Mouse (Mus musculus) liver (tissue): ENCODE results near the gene Rgcc.

Source experiments
- DNase-seq: peaks from one replicate; pipeline ENCODE4 v3.0.0-alpha.2; 2020; ENCODE audit warnings: mixed read lengths

Rgcc gene

DNA sequence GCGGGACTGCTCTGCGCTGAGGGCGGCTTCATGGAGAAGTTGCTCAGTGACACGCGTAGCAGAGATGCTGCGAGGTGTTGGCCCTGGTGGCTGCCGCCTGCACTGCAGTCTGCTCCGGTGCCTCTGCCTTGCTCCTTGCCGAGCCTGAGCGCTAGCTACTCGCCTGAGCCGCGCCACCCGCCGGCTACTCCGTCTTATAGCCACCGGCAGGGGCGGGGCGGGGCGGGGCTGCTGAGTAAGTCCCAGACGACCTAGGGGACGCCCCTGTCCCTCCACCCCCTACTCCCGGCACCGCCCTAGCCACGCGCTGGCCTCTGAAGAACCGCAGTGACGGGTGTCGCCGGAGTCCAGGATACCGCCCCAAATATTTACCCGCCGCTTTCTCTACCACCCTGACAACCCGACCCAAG lies at the start of gene Rgcc:
Gene Rgcc (minus strand): TSS at position 180 of the 410 bp plus-strand sequence.
- DNase-seq, result peak; percentile 99

DNA sequence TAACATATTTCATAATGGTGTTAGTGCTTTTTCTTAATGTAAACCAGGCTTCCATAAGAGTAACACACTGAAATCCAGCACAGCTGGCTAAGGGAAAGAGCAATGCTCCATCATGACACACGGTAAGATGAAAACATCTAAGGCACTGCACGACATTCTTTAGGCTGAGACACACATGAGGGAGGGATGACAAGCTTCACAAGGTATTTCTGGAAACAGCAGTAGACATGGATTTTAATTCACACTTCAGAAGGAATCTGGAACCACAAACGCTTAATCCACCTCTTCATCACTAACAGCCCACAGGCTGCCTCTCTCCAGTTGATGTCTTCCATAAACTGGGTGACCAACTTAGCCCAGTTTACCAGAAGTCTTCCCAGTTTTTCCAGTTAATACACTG lies 44.9 kb upstream of the Rgcc start:
- no peak for DNase-seq

DNA sequence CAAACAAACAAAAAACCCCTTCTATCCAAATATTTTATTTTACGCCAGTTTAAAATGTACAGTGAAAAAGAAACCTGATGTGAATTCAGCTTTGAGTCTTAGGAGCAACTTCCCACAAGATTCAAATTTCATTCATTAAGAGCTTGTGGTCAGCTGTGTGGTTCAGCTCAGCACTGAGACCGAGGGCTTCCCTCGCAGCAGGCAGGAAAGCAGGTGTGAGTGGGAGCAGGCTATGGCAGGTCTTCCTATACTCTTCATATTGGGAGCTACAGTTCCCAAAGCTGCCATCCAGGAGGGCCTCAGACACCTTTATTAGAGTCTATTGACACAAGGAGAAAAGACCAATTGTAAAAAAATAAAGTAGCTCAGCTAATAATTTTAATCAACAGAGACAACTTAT lies 34.2 kb upstream of the Rgcc start:
- no peak for DNase-seq

DNA sequence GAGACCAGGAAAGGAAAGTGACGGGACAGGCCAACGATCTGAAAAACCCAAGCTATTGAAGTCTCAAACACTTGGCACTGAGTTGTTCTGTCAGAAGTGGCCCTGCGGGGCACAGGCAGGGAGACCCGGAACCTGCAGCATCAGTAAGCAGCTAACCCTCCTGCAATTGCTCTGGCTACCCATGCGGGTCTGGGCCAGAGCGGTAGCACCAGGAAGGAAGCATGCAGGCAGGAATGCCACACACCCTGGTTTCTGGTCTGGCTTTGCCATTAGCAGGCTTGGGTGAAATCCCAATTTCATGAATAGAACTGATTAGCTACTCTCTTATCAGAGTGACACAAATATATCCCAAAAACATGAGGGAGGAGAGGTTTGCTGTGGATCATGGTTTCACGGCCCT lies 30.5 kb upstream of the Rgcc start:
- DNase-seq, result no peak

DNA sequence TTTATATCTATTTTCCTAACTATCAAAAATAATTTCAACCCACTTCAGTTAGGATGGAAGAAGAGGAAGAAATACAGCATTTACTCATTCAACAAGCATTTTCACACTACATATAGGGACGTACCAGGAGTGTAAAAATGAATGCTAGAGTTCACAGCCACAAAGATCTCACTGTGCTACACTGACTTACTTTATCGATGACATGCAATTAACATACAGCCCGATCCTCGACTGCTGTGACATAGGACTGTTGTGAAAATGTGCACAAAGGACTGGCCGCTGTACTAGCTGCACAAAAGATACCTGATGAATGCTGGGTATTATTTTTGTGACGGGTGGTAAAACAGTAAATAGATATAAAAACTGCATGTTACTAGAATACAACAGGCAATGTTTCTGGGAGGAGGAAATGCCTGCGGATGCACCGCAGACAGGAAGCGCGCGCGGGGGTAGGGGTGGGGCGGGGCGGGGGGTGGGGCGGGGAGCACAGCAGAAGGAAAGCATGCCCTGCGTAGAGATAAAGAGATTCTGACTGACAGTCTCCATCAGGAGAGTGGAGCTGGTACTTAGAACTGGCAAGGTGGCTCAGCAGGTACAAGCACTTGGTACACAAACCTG lies 29.6 kb upstream of the Rgcc start:
- DNase-seq, result peak; percentile 78

DNA sequence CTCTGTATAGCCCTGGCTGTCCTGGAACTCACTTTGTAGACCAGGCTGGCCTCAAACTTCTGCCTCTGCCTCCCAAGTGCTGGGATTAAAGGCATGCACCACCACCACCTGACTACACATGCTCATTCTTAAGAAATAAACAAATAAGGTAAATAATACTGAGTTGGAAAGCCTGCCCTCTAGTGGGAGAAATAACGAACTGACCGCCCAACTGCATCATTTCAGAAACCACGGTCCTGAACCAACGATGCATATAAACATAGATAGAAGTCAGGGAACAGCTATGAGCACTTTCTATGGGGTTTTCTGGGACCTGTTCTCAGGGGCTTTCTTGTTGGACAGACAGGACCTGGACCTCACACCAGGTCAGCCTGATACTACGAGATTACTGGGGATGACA lies 25.6 kb upstream of the Rgcc start:
- DNase-seq, result peak; percentile 38

DNA sequence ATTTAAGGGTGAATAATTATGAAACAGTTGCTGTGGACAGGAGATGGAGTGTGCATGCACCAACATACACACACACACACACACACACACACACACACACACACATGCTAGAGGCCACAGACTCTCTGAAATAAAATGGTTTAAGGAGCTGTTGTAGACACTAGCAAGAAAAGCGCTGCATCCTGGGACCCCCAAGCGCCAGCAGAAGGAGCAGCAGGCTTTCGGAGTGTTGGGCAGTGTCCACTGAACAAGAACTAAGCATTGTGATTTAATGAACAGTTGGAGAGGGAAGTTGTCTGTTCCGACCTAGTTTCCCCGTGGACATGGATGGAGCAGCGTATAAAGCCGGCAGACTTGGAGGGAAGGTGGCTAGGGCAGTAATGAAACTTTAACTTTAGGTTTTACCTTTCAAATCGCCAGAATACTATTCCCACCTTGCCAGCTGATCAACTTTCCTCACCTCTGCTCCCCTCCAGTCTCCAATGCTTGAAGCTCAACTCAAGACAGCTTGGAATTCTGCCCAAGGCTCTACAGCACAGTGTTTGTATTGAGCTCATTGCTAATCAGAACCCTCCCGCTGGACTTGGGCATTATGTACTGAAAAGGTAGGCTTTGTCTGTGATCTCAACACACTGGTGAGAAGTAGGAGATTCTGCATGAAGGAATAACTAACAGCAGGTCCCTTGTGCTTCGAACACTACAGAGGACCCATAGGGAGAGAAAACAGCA lies 22.8 kb upstream of the Rgcc start:
- DNase-seq, result no peak

DNA sequence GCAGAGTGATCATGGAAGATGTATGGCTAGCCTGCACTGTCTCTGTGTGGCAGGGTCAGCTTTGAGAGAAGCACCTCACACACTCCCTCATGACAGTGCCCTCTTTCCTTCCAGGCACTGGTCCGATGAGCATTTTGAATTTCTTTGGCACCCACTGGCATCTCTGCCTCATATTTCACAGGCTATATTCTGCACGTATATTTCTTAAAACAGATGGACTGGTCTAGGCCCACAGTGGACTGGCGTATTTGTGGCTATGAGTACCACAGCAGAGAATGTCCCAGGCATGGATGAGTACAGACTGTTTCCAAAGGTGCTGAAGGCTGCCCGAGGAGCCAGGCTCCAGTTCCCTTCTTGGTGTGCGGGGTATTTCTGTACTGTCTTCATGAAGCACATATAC lies 20.4 kb upstream of the Rgcc start:
- no peak for DNase-seq

DNA sequence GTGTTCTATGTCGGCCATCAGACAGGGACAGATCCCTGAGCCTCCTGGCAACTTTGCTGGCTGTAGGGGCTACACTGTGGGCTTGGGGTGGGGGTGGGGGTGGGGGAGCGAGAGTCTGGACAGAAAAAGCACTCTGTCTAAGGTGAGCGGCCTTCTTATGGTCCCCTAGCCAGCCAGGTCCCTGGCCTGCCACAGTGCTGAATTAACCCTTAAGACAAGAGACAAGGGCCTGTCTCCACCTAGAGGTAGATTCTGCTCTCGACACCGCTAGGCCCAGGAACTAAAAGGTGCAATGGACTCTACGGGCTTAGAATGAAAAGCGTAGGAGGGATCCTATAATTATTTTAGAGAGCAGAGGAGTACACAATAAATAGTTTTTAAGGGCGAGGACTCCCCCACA lies 19.7 kb upstream of the Rgcc start:
- DNase-seq, result peak; percentile 64

DNA sequence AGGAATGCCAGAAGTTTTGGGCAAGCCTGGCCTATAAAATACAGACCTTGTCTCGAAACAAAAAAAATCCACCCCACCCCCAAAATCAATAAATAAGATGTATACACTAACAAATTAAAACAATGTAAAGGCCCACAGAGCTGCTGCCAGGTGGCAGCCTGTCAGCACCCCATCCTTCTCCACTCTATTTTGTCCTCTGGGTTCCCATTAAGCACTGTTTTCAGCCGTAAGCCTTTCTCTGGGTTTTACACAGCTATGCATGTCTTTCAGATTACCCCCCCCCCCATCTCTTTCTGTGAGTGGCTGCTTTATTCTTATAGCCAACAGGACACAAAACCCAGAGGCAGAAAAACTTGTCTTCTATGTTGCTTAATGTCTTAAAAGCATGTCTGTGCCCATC lies 16.2 kb upstream of the Rgcc start:
- DNase-seq, result no peak

DNA sequence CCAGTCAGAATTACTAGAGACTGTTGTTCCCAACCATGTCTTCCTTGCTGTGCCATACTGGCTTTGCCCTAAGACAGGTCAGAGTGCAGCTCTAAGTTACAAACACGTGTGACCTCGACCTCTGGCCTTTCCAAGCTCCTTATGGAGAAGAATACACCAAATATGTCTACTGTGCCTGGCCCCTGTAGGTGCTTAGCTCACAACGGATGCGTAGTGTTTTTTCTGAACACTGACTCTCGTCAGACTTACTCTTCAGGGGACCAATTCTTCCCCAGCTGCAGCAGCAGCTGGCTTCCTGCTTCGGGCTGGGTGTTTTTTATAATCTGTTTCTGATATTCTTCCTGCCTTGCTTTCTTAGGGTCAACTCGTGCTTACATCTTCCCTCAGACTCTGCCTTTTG lies 14.4 kb upstream of the Rgcc start:
- DNase-seq, result no peak

DNA sequence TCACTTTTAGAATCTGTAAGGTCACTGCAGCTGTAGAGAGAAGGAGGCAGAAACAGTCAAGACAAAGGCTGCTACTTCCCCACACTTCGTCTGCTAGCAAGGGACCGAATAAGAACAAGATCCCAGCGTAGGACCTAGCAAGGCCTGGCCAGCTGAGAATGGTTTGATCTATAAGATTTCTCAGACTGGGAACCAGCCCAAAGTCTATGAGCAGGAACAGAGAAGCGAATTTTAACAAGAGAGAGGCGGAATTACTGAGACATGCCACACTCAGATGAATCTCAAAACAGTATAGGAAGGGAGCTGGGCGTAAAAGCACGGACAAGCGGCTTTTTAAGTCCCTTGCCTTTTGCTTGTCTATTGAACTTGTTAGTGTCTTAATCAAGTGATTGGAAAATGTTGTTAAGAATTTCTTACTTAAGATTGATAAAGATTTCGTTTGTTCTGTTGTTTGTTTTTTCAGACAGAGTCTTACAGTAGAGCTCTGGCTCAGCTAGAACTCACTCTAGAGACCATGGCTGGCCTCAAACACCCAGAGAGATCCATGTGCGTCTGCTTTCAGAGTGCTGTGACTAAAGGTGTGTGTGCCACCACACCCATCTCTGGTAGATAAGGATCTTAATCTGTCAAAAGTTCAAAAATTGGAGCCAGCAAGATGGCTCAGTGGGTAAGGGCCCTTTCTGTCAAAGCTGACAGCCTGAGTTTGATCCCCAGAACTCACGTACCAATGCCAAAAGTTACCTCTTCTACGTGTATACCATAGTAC lies 13.0 kb upstream of the Rgcc start:
- no peak for DNase-seq

DNA sequence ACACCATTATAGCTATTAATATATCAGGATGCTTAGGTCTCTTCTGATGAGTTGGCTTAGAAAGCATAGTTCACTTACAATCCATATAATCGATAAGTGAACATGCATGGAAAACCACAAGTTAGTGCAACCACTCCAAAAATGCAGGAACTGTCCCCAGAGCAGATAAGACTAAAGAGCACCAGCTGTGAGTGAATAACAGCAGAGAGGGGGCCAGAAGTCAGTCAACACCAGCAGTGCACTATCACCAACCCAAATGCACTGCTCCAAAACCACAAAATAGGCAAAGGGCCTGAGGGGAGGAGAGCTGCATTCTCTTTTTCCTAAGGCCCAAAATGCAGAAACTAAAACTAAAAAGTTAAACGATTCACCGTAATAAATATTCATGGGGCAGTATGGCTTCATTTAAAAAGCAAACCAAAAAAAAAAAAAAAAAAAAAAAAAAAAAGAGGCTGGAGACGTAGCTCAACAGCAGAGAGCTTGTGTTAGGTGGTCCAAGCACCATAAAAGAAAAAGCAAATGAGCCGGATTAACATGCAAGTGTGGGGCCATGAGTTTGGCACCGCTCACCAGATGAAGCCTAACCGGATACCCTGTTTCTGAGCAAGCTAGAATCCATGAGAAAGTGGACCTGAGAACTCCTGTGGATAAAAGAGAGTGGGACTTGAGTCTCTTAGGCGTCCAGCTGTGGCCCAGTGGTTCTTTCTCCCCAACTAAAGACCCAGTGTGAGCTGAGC lies 12.2 kb upstream of the Rgcc start:
- no peak for DNase-seq

DNA sequence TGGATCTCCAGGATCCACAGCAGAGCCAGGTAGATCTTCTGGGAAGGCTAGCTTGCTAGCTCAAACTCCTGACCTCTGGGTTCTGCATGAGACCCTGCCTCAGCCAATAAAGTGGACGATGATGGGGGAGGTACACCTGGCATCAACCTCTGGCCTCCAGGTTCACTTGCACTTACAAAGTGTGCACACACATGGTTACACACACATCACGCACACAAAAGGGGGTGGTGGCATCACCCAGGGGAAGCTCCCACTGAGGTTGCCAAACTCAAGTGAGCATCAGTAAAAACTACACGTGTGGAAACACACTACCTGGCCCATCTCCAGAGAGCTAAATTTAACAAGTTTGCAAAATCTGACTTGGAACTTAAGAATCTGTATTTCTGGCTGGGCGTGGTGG lies 11.3 kb upstream of the Rgcc start:
- no peak for DNase-seq

DNA sequence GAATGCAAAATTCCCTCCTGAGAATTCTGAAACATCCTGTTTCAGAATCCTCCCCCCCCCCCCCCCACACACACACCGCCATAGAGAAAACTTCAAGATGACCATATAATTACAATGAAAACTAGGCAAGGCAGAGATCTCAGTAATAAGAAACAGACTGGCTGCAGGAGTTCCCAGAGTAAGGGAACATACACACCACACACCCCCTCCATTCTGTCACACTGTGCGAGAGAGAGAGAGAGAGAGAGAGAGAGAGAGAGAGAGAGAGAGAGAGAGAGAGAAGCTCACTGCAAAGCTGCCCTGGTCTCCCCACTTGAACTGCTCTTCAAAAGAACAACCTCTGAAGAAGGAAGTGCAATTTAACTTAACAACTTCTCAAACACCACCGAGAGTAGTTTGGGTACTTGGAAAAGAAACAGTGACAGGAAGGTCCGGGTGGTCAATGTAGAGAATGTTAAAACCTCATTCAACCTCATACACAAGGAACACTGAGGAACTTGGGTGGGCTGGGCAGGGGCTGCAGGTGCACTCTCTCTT lies 10.5 kb upstream of the Rgcc start:
- DNase-seq, result no peak

DNA sequence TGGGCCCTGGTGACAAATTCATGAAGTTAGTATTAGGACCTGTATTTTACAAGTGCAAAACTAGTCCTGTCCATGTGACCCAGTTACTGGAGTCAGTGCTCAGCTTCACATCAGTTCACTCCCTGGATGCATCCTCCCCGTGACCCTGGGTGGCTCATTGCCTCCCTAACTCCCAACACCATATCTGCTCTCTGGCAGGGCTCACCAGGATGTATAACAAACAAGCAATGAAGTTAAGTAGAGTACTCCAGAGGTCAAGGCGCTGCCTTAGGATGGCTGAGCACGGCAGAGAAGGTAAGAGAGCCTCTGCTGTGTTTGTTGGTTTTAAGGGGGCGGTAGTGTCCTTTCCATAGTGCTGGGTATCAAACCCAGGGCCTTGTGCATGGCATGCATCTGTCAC lies 7.7 kb upstream of the Rgcc start:
- no peak for DNase-seq

DNA sequence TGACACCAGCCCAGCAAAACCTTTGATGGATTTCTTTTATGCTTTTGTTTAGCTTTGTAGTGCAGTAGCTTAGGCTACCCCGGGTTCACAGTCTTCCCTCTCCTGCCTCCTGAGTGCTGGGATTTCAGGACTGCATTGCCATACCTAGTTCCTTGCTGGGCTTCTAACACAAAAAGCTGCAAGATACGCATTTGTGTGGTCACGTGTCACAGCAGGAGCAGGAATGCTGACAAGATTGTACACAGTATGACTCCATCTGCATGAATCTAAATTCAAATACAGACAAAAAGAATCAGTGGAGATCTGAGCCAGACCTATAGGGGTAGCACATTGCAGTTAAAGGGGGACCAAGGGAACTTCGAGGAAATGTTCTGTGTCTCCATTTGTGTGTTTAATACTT lies 6.9 kb upstream of the Rgcc start:
- no peak for DNase-seq

DNA sequence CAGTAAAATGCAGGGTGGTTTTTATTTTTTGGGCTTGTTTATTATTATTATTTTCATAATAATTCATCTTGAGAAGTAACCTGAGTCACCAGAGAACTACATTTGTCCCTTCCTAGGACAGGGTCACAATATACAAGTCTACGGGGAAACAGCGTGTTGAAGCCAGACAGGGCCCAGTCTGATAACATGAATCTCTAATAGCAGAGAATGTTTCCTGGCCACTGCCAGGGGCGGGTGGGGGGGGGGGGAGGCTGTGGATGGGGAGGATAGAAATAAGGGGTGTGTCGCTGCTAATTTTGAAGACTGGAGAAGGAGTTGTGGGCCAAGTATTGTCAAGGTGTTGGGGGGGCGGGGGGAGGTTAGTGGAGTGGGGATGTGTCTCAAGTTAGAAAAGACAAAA lies 6.5 kb upstream of the Rgcc start:
- peak; percentile 78 for DNase-seq

DNA sequence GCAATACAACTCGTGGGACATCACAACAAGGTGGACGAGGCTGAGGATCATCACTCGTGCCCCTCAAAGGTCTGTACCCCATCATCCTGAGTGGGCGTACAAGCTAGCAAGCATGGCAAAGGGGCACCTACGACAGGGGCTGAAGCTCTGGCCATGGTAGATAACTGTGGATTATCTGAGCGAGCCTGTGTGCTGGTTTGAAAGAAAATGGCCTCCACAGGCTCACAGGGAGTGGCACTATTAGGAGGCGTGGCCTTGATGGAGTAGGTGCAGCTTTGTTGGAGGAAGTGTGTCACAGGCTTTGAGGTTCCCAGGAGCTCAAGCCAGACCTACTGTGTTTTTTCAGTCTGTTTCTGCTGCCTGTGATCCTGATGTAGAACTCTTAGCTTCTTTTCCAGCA lies 5.7 kb upstream of the Rgcc start:
- peak; percentile 86 for DNase-seq

DNA sequence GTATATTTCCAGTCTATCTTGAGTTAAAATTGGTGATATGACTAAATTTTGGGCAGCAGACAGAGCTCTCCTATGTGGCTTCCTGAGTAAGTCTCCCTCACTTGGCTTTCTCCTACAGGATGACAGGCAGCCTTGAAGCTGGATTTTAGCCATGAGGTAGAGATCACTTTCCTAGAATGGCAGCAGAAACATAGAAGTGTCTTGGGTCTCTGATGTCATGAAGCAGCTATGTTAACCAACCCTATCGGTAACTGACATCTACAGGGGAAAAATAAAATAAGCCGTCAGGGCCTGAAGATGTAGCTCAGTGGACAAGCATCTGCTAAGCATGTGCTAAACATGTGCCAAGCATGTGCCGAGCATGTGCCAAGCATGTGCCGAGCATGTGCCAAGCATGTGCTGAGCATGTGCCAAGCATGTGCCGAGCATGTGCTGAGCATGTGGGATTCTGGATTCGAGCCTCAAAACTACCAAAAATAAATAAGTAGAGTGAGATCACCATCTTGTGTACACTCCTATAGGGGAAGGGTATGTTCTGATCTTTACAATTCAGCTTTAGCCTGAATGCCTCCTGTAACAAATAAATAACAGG lies 3.5 kb upstream of the Rgcc start:
- DNase-seq, result no peak

DNA sequence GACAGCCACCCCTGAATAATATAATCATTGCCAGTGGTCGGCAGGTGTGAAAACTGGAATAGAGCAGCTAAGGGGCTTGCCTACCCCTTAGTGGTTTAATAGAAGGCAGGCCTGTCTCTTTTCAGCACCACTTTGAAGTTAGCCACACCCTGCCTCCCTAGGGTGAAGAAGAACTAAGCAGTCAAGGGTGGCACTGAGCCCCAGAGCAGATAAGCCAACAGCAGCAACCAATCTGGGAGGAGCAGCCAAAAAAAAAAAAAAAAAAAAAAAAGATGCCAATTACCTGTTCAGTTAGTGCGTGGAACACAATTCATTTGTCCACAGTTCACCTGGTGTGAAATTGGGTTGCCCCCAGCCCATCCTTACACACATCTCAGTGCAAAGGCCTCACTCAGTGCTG lies 1.7 kb upstream of the Rgcc start:
- DNase-seq, result peak; percentile 80

DNA sequence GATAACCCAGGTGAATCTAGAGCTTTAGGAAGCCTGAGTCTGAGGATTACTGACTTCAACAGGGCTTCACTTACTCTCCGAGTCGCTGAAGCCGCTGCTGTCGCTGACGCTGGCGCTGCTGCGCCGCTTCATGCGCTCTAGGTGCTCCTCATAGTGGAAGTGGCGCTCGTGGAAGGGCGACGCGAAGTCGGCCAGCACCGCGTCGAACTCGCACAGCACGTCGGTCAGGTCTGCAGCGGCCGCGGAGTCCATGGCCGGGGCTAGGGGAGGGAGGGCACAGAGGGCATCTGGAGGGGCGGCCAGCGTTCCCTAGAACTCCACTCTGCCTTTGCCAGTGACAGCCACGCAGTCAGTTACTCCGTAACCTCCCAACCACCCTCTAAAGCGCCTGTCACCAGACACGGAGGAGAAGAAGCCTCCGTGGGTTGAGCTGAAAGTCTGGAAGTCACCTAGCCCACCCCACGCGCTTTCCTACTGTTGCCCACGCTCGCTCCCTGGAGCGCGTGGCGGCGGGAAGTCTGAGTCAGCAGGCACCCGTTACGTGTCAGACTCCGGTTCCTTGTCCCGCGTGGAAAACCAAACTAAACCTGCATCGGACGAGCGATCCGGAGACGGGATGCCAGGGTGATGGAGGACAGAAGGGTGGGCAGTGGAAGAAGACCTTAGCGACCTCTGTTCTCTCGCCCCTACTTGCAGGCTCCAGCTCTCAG lies 649 bp downstream of the Rgcc start:
- peak; percentile 61 for DNase-seq
